In the genomic region with DNA sequence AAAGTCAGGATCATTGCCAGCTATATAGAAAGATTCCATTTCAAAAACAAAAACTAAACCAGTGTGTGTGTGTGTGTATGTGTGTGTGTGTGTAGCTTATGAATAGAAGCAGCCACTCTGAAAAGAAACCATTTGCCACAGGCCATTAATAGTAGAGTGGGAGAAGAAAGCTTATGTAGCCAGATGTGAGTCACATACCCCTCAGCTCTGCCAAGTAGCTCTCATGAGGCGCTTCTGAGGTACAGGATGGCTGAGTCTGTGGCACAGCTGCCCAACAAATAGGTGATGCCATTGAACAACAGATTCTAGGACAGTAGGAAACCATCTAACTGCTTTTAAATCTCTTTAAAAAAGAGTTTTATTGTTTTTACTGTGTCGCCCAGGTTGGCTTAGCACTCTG, we compare ENCODE assay signal across 21 mouse cellular contexts.
"Had no signal": no experiment of that assay in that cellular context is flagged by ENCODE, and none has a peak within 500 bp of the region (broad histone marks: within the 10 kb centered on the region; RNA-seq: fewer than 3 reads in every experiment).

No protein-coding gene starts in this region.

- DNase-seq: kidney, postnatal 25 days; layer of hippocampus, adult 9-11 months; lung, adult 18-20 months; lung, postnatal 10 days; lung, postnatal 36 days; retina, postnatal 1 day; right cerebral cortex, postnatal 25 days; spleen, adult 18-20 months; thymus, postnatal 25 days had no signal

- H3K27ac ChIP-seq: kidney, postnatal 0 days; layer of hippocampus, adult 2 months; liver, embryonic 15.5 days; lung, embryonic 15.5 days; midbrain, embryonic 10.5 days; midbrain, embryonic 13.5 days; neural tube, embryonic 13.5 days; stomach, embryonic 15.5 days had no signal

- H3K4me3 ChIP-seq: layer of hippocampus, adult 2 months; liver, embryonic 15.5 days; lung, embryonic 15.5 days; megakaryocyte, embryonic 14.5 days; midbrain, embryonic 10.5 days; midbrain, embryonic 13.5 days; myocyte; neural tube, embryonic 13.5 days; stomach, embryonic 15.5 days had no signal

- H3K4me2 ChIP-seq: liver, embryonic 11.5 days; liver, embryonic 15.5 days; lung, embryonic 15.5 days; midbrain, embryonic 13.5 days; neural tube, embryonic 13.5 days; stomach, embryonic 15.5 days had no signal

- H3K27me3 ChIP-seq: liver, embryonic 15.5 days; lung, embryonic 15.5 days; megakaryocyte, embryonic 14.5 days; midbrain, embryonic 13.5 days; neural tube, embryonic 13.5 days; stomach, embryonic 15.5 days had no signal

- ATAC-seq: midbrain, embryonic 13.5 days; midbrain, embryonic 16.5 days had no signal

- H3K9ac ChIP-seq: liver, embryonic 15.5 days; lung, embryonic 15.5 days; midbrain, embryonic 13.5 days; neural tube, embryonic 13.5 days; stomach, embryonic 15.5 days had no signal

- H3K9me3 ChIP-seq: liver, embryonic 15.5 days; lung, embryonic 15.5 days; megakaryocyte, embryonic 14.5 days; midbrain, embryonic 10.5 days; midbrain, embryonic 13.5 days; neural tube, embryonic 13.5 days; stomach, embryonic 15.5 days had no signal
